Mouse (Mus musculus) bone marrow, adult 2 months (tissue): ENCODE results near the gene Cdc42ep5. TPM values are rescaled to one million over a fixed set of nuclear protein-coding genes. Genes with fewer than 3 reads are reported as not detected.

ENCODE experiments used
- H3K27ac ChIP-seq: fragments of 200-500 bp; 2 replicates; pipeline ENCODE4 v1.5.1; 2012; ENCODE audit warnings: low read depth, mild to moderate bottlenecking, control low read depth, inconsistent platforms, low read length; ENCODE audit not compliant: control insufficient read depth, poor library complexity, insufficient read depth
- H3K4me1 ChIP-seq: fragments of 200-500 bp; 2 replicates; pipeline ENCODE4 v1.6.1; 2011; ENCODE audit warnings: low read length; ENCODE audit not compliant: control insufficient read depth, insufficient read depth
- H3K4me3 ChIP-seq: fragments of 200-500 bp; replicated peaks from 2 replicates; pipeline ENCODE3; 2011; ENCODE audit warnings: mild to moderate bottlenecking, low read depth, low read length, control low read depth; ENCODE audit not compliant: control insufficient read depth
- CTCF ChIP-seq: fragments of 200-500 bp; IDR thresholded peaks from 2 replicates; pipeline ENCODE4 v1.5.1; 2011; ENCODE audit warnings: low read length, control low read depth; ENCODE audit not compliant: control insufficient read depth, insufficient read depth
- POLR2A ChIP-seq: fragments of 200-500 bp; IDR thresholded peaks from 2 replicates; pipeline ENCODE4 v1.6.1; 2011; ENCODE audit warnings: low read depth, mild to moderate bottlenecking, control low read depth, low read length, borderline replicate concordance; ENCODE audit not compliant: control insufficient read depth
- WGBS: fragments of 180-500 bp; shearing (Covaris S2); methylation state at CpG from one replicate; pipeline ENCODE4 v1.1.7; 2018; 5-methylcytosine and 5-hydroxymethylcytosine counted together
- polyA plus RNA-seq: library from polyadenylated mRNA; stranded (reverse); fragments of >200 nt; gene quantifications from 2 replicates; pipeline ENCODE4 v1.2.4, GENCODE M21; 2011; ENCODE audit warnings: low replicate concordance; ENCODE audit not compliant: missing spikeins, insufficient read depth, insufficient read length

Cdc42ep5 gene
- polyA plus RNA-seq, 1 experiment = 4.0 TPM

GRCm38 (mm10) chr7:4123732-4124131, 40.9 kb downstream of the Cdc42ep5 start:
- WGBS = 77% methylated on average over 1 of the region's 1 CpGs
- Histone ChIP-seq H3K27ac (no peak overlapping the region), H3K4me3 (no peak overlapping the region), H3K4me1 (peaks cover 2% of the 10 kb centered on the region)
- TF ChIP-seq POLR2A (no peak), CTCF (no peak)

DNA sequence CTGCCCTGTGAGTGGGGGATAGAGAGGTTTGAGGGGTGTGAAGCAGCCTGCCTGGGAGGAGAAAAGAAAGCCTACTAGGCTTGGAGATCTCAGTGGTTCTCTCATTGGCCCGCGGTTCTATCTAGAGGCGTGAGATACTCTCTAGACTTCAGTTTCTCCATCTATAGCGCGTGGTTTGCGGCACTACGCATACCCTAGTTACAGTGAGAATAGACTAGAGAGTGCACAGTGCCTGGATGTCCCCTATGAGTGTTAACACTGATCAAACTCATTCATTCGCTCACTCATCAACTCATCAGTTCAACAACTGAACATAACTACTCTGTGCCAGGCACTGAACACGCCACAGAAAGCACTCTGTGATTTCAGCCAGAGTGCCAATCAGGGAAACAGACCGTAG, 41.9 kb downstream of the Cdc42ep5 start:
- no peak for TF ChIP-seq POLR2A
- TF ChIP-seq CTCF = no peak

DNA sequence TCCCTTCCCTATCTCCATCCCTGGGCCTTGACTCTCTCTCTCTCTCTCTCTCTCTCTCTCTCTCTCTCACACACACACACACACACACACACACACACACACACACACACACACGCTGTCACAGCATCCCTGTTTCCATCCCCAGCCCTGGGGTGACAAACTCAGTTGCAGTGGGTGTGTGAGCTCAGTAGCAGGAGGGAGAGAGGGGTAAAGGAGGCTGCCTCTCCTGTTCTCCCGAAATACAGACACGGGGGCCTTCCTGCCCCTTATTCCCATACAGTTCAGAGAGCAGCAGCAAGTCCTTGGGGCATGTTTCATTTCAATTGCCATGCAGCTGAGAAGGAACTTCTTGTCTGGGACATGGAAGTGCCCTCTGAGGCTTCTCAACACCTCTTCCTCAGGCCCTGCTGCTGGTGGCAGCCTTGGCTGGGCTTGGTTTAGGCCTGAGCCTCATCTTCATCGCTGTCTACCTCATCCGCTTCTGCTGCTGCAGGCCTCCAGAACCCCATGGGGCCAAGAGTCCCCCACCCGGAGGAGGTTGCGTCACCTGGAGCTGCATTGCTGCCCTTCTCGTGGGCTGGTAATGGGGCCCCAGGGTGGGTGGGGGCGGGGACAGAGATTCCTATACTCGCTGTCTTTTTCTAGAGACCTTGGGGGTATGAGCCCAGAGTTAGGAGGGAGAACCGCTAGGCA, 42.4 kb downstream of the Cdc42ep5 start:
- Histone ChIP-seq H3K4me1 (peaks cover 2% of the 10 kb centered on the region), H3K27ac (no peak overlapping the region), H3K4me3 (no peak overlapping the region)
- TF ChIP-seq CTCF (no peak), POLR2A (no peak)
- WGBS = 43% methylated on average over 11 of the region's 11 CpGs

More for the DNA sequence above, 41.9 kb downstream of the Cdc42ep5 start:
- H3K27ac ChIP-seq = no peak overlapping the region
- WGBS = 82% methylated on average over 10 of the region's 10 CpGs
- peaks cover 2% of the 10 kb centered on the region for H3K4me1 ChIP-seq
- H3K4me3 ChIP-seq = no peak overlapping the region

GRCm38 (mm10) chr7:4119976-4120921, 44.4 kb downstream of the Cdc42ep5 start:
- Histone ChIP-seq H3K4me3 (no peak overlapping the region), H3K27ac (no peak overlapping the region), H3K4me1 (peaks cover 2% of the 10 kb centered on the region)
- 27% methylated on average over 19 of the region's 19 CpGs for WGBS
- no peak for TF ChIP-seq POLR2A
- TF ChIP-seq CTCF = no peak

GRCm38 (mm10) chr7:4119344-4119902, 45.2 kb downstream of the Cdc42ep5 start, which contains the start of gene Ttyh1:
Gene Ttyh1 (plus strand): TSS chr7:4119408.
- 4% methylated on average over 37 of the region's 37 CpGs for WGBS
- H3K4me3 ChIP-seq = no peak within 1 kb of the TSS
- TF ChIP-seq POLR2A (no peak), CTCF (peak; percentile 44; the same call in 1 of the 2 replicates)

GRCm38 (mm10) chr7:4117050-4117814, 47.4 kb downstream of the Cdc42ep5 start:
- no peak overlapping the region for H3K27ac ChIP-seq
- H3K4me1 ChIP-seq = peaks cover 2% of the 10 kb centered on the region
- whole genome bisulfite sequencing = 65% methylated on average over 8 of the region's 8 CpGs
- TF ChIP-seq CTCF = no peak
- no peak for TF ChIP-seq POLR2A
- H3K4me3 ChIP-seq = no peak overlapping the region

More at GRCm38 (mm10) chr7:4119344-4119902, 45.2 kb downstream of the Cdc42ep5 start, which contains the start of gene Ttyh1:
- H3K4me1 ChIP-seq = peaks cover 2% of the 10 kb centered on the region
- H3K27ac ChIP-seq = no peak within 1 kb of the TSS

GRCm38 (mm10) chr7:4111766-4112165, 52.9 kb downstream of the Cdc42ep5 start:
- WGBS = 77% methylated on average over 3 of the region's 3 CpGs
- H3K27ac ChIP-seq = no peak overlapping the region
- H3K4me3 ChIP-seq = no peak overlapping the region
- TF ChIP-seq CTCF (no peak), POLR2A (no peak)
- H3K4me1 ChIP-seq = no peaks in the 10 kb centered on the region; the same call in 1 of the 2 replicates

GRCm38 (mm10) chr7:4103411-4103810, 61.2 kb downstream of the Cdc42ep5 start:
- TF ChIP-seq CTCF (peak; percentile 29; the same call in 1 of the 2 replicates), POLR2A (no peak)
- no peak overlapping the region for H3K27ac ChIP-seq
- H3K4me3 ChIP-seq = no peak overlapping the region
- 15% methylated on average over 4 of the region's 4 CpGs for WGBS
- H3K4me1 ChIP-seq = no peaks in the 10 kb centered on the region; the same call in 1 of the 2 replicates

Other genes starting within 250 kb of the Cdc42ep5 start
- gene Lilra6, start 249.4 kb downstream of the Cdc42ep5 start, polyA plus RNA-seq = 5.3 and 20.8 TPM in 2 replicates
- gene Lair1, start 101.7 kb downstream of the Cdc42ep5 start, polyA plus RNA-seq = 4.8 and 8.8 TPM in 2 replicates
- gene Ttyh1, start 45.5 kb downstream of the Cdc42ep5 start, polyA plus RNA-seq = 5.3 TPM in 1 of 2 replicates, not detected in the other
- 96.9 and 247 TPM in 2 replicates for gene Leng8, start 27.8 kb downstream of the Cdc42ep5 start, polyA plus RNA-seq
- gene Leng9, start 14.5 kb downstream of the Cdc42ep5 start, polyA plus RNA-seq = 0.92 and 2.4 TPM in 2 replicates
- not detected in 2 replicates for gene Lilra5, start 72.9 kb upstream of the Cdc42ep5 start, polyA plus RNA-seq
- gene Ncr1, start 172.9 kb upstream of the Cdc42ep5 start, polyA plus RNA-seq = not detected in 2 replicates
- gene Gp6, start 232.9 kb upstream of the Cdc42ep5 start, polyA plus RNA-seq = 5.6 and 19.0 TPM in 2 replicates